Mouse (Mus musculus) neutrophil, adult 65 days (primary cell): ENCODE data around the gene Gemin7. TPM values are rescaled to one million over a fixed set of nuclear protein-coding genes. Genes with fewer than 3 reads are reported as not detected.

Source experiments
- total RNA-seq: library from RNA; stranded (reverse); gene quantifications from 2 replicates; pipeline ENCODE4 v1.2.4, GENCODE M21; 2023

The Gemin7 gene
- 43.7 and 47.4 TPM in 2 replicates for total RNA-seq

DNA sequence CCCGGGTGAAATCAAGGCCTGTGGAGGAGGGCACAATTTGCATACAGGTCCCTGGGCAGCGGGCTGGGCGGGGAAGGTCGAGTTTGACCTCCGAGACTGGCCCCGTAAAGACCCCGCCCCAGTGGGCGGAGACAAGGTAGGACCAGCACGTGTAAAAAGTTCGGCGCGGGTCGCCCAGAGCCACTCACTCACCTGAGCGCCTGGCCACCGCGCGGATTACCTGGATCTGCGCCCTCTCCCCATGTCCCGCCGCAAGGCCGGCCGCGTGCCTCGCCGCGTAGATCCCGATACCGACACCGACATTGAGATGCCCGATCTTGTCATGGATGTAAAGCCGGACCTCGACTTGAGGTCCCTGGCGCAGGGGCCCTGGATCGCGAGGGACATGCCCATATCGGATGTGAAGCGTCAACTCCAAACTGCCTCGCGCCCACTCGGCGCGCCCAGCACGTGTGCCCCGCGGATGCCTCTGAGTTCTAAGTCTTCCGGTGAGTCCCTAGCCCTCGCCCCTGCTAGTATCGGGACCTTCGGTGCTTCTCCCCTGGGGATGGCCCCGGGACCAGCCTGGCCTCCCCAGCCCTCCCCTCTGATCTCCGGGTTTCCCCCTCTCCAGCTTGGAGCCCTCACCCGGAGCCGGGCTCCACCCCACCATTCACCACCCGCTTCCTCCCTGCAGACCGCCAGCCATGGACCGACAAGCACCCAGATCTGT, at the start of gene Gemin7, which contains the start of gene Zfp296:
Gemin7 (minus strand) TSS at position 455 of the 712 bp plus-strand sequence.
Zfp296 (plus strand) TSS at position 147 of the 712 bp plus-strand sequence.

DNA sequence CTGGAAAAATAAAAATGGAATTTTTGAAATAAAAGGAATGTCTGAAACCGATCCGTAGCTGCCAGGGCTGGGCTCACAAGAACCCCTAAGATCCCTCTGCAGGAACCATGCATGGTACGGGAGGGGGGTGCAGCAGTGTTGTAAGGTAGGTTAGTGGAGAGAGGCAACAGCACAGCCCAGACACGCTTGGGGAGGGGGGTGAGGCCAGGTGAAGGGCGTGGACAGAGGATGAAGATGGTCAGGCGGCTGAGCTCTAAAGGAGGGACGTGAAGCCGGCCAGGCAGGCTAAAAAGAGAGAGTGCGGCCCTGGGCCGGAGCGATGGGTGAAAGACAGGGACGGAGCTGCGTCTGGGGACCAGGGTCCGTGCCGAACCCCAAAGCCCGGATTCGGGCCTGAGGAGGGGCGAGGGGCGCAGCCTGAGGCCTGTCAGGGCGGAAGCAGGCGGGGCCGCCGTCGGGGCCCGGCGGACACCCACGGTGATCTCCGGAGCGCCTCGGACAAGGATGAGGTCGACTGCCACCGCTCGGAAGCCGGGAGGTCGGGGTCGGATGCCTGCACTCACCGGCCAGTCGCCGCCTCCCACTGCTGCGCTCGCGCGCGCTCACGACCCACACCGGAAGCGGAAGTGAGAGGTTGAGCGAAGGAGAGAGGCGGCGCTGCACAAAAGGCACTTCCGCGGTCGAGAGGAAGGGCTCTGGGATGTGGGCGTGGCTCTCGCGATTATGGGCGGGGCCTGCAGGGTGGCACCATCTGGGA, 26.6 kb upstream of the Gemin7 start, which contains the start of gene Clasrp:
Clasrp (minus strand) TSS at position 638 of the 757 bp plus-strand sequence.

DNA sequence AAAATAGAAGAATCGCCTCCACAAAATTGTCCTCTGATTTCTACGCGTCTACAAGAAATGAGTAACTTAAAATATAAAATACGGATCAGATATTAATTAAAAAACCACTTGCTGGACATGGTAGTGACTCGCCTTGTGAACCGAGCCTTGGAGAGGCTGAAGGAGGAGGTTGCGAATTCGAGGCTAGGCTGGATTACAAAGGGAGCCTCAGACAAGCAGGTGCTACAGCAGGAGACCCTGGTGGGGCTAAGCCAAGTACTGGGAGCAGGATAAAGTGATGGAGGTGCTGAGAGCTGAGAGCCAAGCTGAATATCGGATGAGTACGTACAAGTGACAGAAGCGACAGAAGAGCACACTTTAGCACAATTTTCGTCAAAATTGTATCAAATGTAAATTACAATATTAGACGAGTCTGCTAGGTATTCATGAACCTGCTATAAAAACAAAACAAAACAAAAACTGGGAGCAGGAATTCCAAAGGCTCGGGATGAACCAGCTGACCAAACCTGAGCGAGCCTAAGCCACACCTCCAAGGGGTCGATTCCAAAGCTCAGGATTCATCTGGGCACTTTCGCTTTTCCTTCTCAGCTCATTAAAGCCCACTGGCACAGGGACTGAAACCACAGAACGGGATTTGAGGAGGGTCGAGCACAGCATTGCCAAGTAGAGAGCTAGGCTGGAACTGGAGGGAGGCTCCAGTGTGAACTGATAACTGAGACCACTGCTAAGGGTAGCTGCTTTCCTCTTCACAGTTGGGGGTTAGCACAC, 14.6 kb downstream of the Gemin7 start, which contains the start of gene Ppp1r37:
Ppp1r37 (minus strand) TSS at position 434 of the 768 bp plus-strand sequence.

DNA sequence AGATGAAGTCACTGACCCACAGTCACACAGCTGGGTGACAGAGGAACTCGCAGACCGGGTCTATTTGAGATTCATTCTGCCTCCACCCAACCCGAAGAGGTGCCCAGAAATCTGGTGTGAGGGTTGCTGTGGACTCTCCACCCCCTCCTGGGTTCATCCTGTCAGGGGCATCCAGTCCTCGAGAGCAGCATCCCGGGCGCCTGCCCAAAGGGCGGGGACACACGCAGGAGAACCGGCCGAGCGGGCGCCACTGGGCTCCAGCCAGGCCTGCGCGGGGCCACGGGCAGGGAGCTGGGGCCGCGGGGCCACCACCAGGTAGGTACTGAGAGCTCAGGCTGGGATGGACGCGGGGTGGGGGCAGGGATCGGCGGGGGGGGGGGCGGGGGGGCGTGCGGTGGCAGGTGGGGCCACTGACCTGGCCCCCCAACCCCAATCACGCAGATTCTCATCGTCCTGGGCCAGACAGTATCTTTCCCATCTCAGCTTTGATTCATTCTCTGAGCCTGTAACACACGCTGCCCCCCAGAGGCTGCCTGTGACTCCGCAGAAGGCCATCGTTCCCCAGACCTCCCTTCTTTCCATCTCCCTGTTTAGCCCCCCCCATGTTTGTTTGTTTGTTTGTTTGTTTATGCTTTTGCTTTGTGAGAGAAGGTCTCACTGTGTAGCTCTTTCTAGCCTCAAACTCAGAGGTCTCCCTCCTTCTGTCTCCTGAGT, 59.6 kb downstream of the Gemin7 start, which contains the start of gene Nkpd1:
Nkpd1 (plus strand) TSS at position 187 of the 714 bp plus-strand sequence.

Other genes with a start within 250 kb of the Gemin7 start
- 17.8 and 28.2 TPM in 2 replicates for gene Ercc1, start 232.8 kb downstream of the Gemin7 start, total RNA-seq
- gene Cd3eap, start 218.1 kb downstream of the Gemin7 start, total RNA-seq: 5.3 TPM in 2 replicates
- 3.0 and 3.8 TPM in 2 replicates for gene Ppp1r13l, start 217.8 kb downstream of the Gemin7 start, total RNA-seq
- gene Ercc2, start 195.6 kb downstream of the Gemin7 start, total RNA-seq: 15.4 and 19.1 TPM in 2 replicates
- gene Klc3, start 173.5 kb downstream of the Gemin7 start, total RNA-seq: 0.27 TPM in 1 of 2 replicates, not detected in the other
- gene Ckm, start 172.8 kb downstream of the Gemin7 start, total RNA-seq: 0.86 and 2.3 TPM in 2 replicates
- gene Mark4, start 118.8 kb downstream of the Gemin7 start, total RNA-seq: 29.7 and 32.2 TPM in 2 replicates
- 0.59 and 0.60 TPM in 2 replicates for gene Exoc3l2, start 114.3 kb downstream of the Gemin7 start, total RNA-seq
- gene Bloc1s3, start 69.2 kb downstream of the Gemin7 start, total RNA-seq: 9.0 and 9.5 TPM in 2 replicates
- 16.0 and 21.7 TPM in 2 replicates for gene Trappc6a, start 69.2 kb downstream of the Gemin7 start, total RNA-seq
- not detected in 2 replicates for gene Nkpd1, start 59.8 kb downstream of the Gemin7 start, total RNA-seq
- 36.2 and 46.8 TPM in 2 replicates for gene Ppp1r37, start 14.5 kb downstream of the Gemin7 start, total RNA-seq
- 2.4 and 2.6 TPM in 2 replicates for gene Zfp296, start 308 bp downstream of the Gemin7 start, total RNA-seq
- gene Clasrp, start 26.9 kb upstream of the Gemin7 start, total RNA-seq: 42.9 and 53.0 TPM in 2 replicates
- 36.5 and 42.9 TPM in 2 replicates for gene Relb, start 51.8 kb upstream of the Gemin7 start, total RNA-seq
- 48.4 and 60.5 TPM in 2 replicates for gene Clptm1, start 87.4 kb upstream of the Gemin7 start, total RNA-seq
- gene Apoc2, start 100.3 kb upstream of the Gemin7 start, total RNA-seq: 25.3 and 48.0 TPM in 2 replicates
- not detected in 2 replicates for gene Gm44805, start 103.8 kb upstream of the Gemin7 start, total RNA-seq
- gene Apoc4, start 103.9 kb upstream of the Gemin7 start, total RNA-seq: not detected in 2 replicates
- 2.2 TPM in 1 of 2 replicates, not detected in the other for gene Apoc1, start 115.1 kb upstream of the Gemin7 start, total RNA-seq
- gene Apoe, start 121.6 kb upstream of the Gemin7 start, total RNA-seq: 21.5 and 32.6 TPM in 2 replicates
- 20.8 and 22.1 TPM in 2 replicates for gene Tomm40, start 137.8 kb upstream of the Gemin7 start, total RNA-seq
- 0.38 TPM in 1 of 2 replicates, not detected in the other for gene Nectin2, start 172.9 kb upstream of the Gemin7 start, total RNA-seq
- not detected in 2 replicates for gene Bcam, start 193.4 kb upstream of the Gemin7 start, total RNA-seq
- gene Cblc, start 219.2 kb upstream of the Gemin7 start, total RNA-seq: 0.39 TPM in 1 of 2 replicates, not detected in the other
- gene Bcl3, start 245.2 kb upstream of the Gemin7 start, total RNA-seq: 39.2 and 44.6 TPM in 2 replicates